Mouse (Mus musculus): ENCODE measurements around the gene Mrpl58.

DNA sequence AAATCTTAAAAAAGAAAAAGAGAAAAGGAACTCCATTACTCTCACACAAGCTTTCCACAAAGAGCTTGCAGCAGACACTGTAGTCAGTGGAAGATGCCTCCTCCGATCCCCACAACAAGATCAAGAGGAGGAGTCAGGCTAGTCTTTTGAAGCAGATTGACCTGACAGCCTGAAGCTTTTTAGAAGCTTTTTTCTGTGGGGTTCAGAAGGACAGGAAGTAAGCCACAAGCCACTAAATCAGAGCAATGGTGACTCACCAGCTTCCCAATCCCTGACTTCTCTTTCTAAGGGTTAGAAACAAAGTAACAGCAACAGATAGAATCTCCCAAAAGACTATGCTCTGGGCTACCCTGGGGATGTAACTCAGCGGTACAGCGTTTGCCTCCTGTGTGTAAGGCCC, 35.8 kb downstream of the Mrpl58 start:
- no peak for TF ChIP-seq CTCF (IDR thresholded peaks at IDR 0.05; ENCODE audit: borderline replicate concordance, control insufficient read depth, extremely low read depth, insufficient read depth, low read length, poor library complexity)
- no peak for TF ChIP-seq POLR2A (IDR thresholded peaks at IDR 0.05; ENCODE audit: control insufficient read depth, extremely low read depth, insufficient read depth, low read length, poor library complexity)

All from thymus, adult 2 months (tissue).